Mouse (Mus musculus) cerebellum, adult 8-10 months (tissue): ENCODE results near the gene Lgi4.

Experiments used
- DNase-seq: peaks from one replicate; pipeline ENCODE4 v3.0.0; 2022

Gene Lgi4

DNA sequence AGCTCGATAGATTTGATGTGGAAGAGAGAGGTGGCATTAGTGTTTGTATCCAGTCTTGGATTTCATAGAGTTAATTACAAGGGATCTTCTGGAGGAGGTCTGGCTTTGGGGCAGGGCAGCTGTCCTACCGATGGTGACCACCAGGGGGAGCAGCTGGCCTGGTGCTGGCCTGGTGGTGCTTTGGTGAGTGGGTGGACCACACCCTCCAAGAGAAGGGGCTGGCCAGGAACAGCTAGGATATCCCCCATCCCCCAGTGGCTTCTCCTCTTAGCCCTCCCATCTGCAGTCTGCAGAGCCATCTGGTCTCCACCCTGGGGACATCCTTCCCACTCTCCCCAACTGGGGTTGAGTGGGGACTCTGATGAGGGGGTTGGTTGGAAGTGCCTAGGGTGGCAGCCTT lies at the start of gene Lgi4:
Gene Lgi4 (plus strand): TSS at position 235 of the 400 bp plus-strand sequence.
- DNase-seq: peak; percentile 82

DNA sequence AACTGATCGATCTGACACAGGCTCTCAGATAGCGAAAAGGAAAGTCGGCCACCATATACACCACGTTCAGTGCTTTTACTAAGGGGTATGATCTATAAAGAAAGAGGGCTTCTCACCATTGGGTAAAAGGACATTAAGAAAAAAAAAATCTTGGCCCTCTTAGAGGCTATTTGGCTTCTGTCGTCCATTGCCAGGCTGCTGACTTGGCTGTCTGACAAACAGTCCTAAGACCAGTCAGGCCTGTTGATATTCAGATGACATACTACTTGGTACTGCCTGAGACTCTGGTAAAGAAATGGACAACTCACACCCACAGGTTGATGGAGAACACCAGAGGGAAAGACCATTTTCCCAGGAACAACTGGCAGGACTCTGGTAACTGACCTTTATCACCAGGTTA lies 46.2 kb upstream of the Lgi4 start:
- no peak for DNase-seq

DNA sequence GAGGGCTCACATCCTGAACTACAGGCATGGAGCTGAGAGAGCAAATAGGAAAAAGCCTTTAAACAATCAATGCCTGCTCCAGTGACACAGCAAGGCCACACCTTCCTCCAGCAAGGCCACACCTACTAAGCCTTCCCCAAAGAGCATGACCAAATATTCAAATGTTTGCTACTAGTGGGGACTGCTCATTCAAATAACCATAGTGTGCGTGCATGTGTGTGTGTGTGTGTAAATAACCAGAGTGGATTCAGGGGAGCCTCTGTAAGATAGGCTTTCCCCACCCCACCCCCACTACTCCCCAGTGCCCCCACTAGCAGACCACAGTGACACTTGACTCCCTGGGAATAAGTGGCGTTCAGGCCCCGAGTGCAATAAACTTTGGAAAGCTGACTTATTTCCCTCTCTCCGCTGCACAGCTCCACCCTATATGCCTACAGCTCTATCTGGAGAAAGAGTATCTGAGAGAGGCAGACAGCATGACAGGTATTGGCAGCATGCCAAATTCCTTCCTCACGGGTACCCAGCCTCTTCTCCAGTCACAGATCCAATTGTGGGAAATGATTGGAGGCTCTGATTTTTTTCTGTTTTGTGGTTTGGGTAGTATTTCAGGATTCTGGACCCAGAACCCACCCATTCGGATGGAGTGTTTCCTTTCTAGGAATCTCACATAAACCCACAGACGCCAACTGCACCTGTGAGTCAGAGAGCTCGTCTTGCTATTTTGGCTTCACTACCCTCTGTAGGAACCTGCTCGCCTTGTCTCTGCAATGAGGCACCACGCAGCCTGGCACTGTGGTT lies 41.8 kb upstream of the Lgi4 start:
- DNase-seq: no peak

DNA sequence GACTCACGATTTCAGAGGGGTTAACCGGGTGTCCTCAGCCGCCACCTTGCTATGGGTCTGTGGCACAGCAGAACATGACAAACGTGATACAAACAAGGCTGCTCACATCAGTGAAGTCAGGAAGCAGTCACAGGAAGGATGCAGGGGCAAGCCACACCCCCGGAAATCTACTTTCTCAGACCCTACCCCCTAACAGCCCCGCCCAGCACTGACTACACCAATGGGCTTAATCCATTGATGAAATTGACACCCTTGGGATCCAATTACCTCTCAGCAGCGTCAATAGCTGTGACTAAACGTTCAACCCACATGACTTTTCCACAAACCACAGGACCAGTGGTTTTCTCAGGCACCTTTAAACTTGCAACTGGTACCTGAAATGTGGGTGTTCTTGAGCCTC lies 30.5 kb upstream of the Lgi4 start:
- no peak for DNase-seq

DNA sequence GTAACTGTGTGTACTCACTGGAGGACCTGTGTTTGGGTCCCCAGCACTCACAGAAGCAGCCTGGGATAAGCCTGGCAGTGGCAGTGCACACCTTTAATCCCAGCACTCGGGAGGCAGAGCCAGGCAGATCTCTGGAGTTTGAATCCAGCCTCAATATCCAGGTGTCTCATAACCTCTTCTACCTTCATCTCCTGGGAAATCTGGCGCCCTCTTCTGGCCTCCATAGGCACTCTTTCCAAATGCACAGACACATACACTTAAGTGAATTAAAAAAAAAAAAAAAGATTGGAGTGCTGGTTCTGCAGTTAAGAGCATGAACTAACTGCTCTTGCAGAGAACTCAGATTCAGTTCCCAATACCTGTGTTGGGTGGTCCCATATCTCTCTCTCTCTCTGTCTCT lies 28.4 kb upstream of the Lgi4 start:
- no peak for DNase-seq

DNA sequence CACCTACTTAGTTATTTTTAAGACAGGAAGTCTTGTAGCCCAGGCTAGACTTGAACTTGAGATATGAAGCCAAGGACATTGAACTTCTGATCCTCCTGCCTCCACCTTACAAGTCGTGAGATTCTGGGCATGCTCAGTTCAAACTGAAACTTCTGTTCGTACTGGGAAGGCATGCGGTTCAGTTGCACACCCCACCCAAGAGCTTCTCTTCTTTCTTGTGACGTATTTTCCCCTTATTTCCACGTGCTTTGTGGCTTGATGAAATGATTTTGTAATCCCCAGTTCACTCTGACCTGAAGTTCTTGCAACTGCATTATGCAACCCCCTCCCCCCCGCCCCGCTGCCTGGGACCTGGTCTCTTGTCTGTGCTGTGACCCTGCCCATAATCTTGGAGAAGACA lies 27.4 kb upstream of the Lgi4 start:
- no peak for DNase-seq

DNA sequence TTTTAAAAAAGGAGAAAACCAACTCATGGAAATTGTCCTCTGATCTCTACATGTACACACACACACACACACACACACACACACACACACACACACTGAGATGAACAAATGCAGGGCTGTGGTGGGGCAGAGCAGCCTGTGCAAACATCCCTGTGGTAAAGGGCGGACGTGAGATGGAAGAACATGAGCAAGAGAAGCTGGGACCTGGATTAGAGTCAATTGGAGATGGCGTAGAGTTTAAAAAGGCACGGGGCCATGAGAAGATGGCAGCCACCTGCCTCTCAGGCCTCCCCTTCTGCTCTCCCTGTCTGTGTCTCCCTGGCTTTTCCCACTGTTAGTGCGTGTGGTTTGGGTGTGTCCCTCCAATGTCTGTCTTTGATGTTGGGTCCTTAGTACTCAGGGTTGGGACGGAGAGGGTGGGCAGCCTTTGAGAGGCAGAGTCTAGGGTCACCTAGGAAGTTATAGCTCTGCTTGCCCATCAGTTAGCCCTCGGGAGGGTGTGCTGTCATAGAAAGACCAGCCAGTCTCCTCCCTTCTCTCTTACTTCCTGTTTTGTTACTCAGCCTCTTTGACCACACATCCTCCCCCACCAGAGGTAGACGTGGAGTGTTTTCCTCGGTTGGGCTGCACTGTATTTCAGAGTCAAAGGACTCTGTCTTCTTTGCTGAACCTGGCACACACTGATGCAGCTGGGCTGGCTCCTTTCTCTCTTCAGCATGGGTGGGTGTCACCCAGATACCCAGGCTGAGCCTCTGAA lies 25.6 kb upstream of the Lgi4 start:
- no peak for DNase-seq

DNA sequence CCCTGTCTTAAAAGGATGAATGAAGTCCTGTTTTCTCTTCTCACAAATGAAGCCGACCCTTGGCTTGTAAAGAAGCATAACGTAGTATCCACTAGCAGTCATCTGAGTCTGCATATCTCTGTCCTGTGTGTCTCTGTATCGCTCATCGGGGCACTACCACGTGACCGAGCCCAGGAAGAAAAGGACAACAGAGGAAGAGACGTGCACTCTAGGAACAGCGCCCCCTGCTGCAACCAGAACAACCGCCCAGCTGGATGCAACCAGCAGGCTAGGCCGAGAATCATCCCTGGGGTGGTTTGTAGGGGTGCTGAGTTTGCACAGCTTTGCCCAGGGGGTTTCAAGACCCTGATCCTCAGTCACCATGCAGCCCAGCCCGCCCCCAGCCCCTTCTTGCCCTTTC lies 24.4 kb upstream of the Lgi4 start:
- DNase-seq: no peak

DNA sequence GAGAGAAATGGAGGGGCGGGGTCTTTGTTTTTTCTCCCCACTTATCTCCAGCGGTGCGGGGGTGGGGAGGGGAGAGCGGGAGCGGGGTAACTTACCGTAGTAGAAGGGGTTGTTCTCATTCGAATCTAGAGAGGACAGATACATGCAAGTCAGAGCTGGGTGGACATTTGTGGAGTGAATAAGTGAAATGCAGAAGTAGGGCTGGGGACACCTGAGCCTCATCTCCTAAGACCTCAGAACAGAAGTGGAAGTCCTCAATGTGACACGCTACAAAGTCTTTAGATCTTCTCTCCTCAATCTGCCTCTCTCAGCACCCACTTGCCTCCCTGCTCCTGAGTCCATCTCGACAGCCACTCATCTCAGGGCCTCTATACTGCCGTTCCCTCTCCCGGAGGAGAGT lies 23.9 kb upstream of the Lgi4 start:
- DNase-seq: no peak

DNA sequence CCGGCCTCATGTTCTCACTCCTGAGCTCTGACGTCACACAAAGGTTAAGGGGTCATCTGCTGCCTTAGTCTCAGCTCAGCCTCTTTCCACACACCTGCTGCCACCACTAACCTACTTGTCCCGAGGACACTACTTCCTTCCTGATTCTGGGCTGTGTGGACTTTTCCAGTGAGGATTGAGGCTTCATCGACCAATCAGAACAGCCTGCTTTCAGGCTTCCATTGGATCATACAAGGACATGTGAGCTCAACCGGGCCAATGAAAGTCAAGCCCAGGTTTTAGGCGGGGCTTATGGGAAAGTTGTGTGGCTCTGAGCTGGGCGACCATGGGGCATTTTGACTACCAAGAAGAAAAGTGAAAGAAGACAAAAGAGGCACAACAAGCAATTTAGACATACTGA lies 22.2 kb upstream of the Lgi4 start:
- DNase-seq: no peak

DNA sequence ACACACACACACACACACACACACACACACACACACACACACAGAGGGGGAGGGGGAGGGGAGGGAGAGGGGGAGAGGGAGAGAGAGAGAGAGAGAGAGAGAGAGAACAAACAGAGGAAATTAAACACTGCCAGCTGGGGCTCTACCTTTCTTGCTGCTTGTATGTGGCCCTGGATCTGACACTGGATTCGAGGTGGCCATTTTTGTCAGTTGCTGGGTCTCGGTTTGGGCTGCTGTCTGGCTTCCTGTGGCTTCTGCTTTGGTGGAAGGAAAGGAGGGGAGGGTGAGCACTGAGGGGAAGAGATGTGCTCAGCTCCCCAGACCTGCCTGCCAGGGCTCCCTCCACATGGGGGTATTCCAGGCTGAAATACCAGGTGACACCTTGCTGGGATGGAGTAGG lies 21.5 kb upstream of the Lgi4 start:
- DNase-seq: no peak

DNA sequence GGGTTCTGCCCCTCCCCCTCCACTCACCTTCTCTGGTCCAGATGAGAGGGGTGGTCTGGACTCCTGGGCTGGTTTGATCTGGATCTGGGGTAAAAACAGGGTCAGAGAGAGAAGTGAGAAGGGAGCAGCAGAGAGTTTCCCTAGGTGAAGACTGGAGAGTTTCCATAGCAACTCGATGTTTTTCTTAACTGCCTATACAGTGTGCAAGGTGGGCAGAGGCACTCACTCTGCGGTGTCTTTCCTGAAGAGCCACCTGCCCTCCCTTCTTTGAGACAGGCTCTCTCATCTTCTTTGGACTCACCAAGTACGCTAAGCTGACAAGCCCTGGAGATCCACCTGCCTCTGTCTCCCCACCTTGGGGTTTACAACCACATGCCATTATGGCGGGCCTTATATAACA lies 20.1 kb upstream of the Lgi4 start:
- DNase-seq: no peak

DNA sequence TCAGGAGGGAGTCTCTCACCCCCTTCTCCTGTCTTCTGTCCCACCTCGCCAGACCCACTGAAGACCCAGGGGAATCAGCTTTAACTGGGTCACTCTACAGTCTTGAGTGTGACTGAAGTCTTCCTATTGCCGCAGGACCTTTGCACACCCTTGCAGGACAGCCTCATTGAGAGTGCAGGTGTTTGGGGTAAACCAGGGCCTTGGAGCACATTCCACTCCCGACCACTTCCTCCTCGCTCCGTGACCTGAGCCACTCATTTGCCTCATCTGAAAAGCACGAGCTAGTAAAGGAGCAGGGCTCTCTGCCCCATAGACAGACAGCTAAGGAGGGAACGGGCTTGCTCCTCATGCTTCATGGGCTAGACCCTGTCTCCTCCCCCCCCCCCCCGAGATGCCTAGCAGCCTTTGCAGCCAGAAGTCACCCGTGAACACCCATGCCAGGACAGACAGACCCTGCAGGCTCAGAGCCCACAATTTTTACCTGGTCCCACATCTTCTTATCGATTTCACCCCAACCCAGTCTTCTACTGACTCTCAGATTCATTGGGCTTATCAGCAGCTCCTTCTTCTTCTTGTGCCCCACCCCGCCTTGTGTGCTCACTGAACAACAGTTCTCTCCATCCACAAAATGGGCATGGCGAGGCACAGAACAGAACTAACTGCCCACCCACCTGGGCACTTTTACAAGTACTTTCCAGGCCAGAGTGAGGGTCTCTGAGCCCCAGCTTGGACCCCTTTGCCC lies 18.7 kb upstream of the Lgi4 start:
- DNase-seq: no peak

DNA sequence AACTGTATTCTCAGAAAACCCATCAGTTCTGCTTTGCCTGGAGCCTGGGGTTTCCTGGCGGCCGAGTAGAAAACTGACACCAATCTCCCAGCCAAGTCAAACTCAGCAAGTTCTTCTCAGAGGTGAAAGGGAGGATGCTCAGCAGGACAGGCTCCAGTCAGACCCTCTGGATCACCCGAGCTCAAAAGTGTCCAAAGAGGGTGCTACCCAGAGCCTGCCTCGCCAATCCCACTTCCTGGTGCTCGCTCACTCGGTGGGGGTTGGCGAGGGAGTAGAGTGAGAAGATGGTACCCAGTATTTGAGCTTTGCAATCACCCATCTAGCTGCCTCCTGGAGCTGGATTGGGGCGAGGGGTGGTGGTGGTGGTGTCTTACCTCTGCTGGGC lies 18.1 kb upstream of the Lgi4 start:
- no peak for DNase-seq

DNA sequence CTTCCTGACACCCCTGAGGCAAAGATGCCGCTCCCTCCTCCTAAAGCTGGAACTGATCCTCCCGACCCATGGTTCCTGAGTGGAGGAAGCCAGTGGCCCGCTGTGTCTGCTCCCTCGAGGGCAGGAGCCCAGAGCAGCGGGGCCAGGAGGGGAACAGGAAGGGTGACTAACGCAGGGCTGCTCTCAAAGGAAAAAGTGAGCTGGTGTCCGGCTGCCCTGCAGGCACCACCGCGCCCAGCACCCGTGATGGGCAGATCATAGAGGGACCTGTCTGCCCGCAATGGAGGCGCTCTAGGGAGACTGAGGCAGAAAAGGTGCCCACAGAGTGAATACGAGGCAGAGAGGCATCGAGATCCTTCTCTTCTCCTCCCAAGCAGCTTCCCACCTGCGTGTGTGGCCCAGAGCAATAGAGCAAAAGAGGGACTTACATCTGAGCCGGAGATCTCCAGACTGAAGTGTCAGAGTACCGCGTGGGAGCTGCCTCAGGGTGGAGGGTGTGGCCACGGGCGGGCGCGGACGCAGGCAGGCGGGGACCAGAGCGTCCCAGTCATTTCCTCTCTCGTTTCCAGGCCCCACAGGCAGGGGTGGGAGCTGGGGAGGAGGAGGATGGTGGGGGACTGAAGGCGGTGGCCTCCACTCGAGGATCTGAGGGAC lies 17.4 kb upstream of the Lgi4 start:
- DNase-seq: no peak

DNA sequence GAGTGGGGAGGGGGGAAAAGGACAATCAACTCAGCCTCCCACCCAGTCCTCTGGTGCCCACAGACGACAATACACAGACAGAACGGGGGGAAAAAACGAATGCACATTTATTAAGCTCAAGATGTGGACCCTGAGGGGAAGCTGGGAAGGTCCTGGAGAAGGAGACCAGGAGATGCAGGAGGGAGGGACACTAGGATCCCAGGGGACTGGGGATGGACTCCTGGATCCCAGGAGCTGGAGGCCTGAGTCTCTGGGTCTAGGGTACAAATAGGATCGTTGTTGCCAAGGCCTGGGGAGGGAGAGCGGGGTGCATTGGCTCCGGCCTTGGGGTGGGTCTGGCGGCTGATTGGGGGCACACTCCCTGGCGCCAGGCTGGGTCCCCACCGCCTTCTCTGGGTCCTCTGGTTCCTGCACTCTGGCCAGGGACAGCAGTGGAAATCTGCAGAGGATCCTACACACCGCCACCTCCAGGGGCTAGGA lies 16.7 kb upstream of the Lgi4 start, which contains the start of gene Fxyd5:
Gene Fxyd5 (minus strand): TSS at position 51 of the 480 bp plus-strand sequence.
- no peak for DNase-seq

DNA sequence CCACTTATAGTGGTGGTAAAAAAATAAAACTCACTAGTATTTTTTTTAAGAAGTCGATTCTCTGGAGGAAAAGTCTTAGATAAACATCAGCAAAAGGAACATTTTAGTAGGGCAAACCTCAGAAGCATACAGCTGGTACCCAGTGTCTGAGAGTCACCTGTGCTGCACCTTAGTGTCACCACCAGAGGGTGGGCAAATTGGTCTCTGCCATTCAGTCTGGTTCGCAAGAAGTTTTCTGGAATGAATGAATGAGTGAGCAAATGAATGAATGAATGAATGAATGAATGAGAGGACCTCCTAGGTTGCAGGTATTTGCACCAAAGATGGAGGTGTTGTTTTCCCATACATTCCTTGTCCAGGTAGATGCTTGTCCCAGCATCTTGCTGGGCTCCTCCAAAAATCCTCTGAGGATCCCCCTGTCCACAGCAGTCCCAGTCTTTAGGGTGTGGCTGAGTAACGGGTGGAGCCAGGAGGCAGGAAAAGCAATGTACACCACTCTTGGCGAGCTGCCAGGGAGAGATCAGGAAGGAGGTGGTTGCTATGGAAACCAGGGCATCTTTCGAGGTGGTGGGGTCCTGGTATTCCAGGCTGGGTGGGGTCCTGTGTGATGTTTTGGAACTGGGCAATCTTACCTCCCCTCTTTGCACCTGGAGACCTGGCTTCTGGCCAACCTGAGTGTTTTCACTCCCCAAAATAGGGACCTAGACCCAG lies 9.9 kb upstream of the Lgi4 start:
- peak; percentile 68 for DNase-seq

DNA sequence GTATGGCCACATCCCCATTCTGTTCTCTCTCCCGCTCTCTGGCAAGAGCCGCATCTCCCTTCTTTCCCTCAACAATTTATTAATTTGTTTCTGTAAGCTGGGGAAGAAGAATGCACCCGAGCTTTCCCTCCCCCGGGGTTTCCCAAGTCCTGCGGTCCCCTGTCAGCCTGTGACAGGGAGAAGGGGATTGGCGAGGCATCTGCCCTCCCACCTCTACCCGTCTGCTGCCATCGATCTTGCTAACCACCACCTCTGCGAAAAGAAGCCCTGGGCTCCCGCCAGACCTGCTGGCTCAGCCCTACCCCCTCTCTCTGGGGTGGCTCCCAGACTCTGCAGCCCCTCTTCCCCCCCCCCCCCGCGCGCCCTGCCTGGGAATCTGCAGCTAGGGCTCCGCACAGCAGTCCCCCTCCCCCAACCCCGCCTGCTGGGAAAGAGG lies 9.3 kb upstream of the Lgi4 start:
- DNase-seq: no peak

DNA sequence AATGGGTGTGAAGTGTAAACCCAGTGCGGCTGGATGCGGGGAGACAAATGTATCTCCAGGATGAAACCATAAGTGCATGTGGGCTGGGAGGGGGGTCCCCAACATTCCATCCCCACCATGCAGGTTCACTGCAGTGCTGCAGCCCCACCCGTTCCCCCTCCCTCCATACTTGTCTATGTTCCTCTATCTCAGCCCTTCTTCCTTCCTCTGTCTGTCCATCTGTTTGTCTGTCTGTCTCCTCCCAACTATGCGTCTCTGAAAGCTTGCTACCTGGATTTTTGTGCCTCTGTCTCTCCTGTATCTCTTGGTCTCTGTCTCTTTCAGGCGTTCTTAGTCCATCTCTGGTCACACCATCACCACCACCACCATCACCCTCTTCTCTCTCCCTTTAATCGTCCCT lies 8.7 kb upstream of the Lgi4 start:
- DNase-seq: no peak

DNA sequence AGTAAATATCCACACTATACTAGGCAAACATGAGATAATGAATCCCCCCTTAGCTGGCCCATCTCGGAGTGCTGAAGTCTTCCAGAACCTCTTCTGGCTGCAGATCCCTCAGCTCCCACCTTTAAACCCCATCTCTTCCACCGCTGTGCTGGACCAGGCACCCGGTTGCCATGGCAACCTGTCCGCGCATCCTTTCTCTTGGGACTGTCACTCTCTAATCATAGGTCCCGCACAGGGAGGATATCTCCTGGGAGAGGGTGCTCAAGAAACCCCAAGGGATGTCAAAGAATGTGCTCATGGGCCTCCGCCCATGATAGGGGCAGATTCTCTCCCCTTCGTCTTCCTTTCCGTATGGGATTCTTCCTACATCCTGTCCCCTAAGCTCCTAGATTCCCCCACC lies 8.2 kb upstream of the Lgi4 start:
- DNase-seq: peak; percentile 54

DNA sequence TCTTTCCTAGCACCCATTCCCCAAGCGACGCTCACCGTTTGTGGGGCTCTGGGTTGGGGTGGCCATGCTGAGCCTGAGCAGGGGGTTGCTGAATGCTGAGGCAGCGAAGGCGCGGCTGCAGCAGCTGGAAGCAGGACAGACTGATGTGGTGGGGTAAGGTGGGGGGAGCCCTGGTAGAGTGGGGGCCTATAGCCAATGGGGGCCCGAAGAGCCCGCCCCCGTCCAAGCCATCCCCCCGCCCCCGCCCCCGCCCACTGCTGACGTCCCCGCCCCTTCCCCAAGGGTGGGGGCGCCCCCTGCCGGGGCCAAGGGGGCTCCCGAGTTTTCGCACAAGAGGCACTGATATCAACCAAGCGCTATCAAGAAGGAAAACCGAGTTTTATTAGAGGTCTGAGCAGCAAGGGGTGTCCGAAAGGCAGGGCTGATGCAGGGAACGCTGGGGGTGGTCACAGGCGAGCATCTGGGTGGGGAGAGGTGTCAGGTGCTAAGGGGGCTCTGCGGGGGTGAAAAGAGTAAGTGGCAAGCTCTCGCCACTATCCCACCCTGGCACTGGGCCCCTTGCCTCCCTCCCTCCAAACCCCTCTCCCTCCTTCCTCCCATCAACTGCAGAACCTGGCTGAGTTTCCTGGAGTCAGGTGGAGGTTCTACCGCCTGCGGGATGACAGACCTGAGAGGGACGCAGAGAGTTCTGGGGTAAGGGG lies 7.7 kb upstream of the Lgi4 start, which contains the start of gene Fxyd7:
Gene Fxyd7 (minus strand): TSS at position 147 of the 701 bp plus-strand sequence.
- DNase-seq: peak; percentile 55

DNA sequence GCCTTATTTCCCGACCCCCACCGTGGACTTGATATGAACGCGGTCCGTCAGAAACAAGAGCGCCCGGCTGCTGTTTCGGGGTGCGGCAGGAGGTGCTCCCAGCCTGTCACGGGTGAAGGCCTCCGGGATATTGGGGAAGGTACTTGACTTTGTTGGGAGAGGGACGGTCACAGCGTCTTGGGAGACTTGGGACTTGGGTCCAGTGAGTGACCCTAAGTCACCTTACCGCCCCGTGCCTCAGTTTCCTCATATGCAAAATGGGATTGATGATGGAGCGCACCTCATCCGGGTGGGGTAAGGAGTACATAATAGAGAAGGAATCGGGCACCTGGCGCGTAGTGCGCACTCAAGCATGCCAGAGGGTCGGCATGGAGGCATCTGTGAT lies 6.9 kb upstream of the Lgi4 start:
- peak; percentile 36 for DNase-seq
